Mouse (Mus musculus) liver, postnatal 0 days (tissue): Measurements from ENCODE around the gene Mllt11.

Experiments
- CTCF ChIP-seq: sonication (generic); IDR thresholded peaks from 2 replicates; pipeline ENCODE4 v1.5.1; 2016; ENCODE audit warnings: antibody characterized with exemption, low read depth
- EP300 ChIP-seq: IDR thresholded peaks from 2 replicates; pipeline ENCODE4 v1.6.1; 2016; ENCODE audit warnings: antibody characterized with exemption, low read depth, mild to moderate bottlenecking

DNA sequence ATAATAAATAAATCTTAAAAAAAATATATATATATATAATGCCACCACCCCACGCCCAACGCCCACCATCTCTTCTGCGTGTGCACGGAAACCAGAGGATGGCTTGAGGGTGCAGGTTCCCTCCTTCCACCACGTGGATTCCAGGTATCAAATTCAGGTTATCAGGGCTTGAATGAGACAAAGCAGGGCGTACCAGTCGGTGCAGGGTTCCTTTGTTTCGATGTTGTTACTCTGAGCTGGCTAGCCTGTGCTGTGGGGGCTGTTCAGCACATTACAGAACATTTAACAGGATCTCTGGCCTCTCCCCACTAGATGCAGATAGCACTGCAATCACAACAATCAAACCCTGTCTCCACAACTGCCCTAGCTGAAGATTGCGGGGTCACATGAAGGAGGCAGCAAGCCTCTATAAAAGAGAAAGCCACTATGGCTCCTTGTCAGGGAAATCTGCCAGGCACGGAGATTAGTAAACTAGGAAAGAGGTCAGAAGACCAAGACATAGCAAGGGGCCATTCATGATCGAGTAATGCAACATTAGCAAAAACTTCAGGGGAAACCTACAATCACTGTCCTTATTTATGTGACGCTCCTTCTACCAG is 38.9 kb upstream of the Mllt11 start:
- TF ChIP-seq CTCF (no peak), EP300 (no peak)
